Mouse (Mus musculus): Measurements from ENCODE around the gene Ankrd40. TPM values are rescaled to one million over a fixed set of nuclear protein-coding genes. Genes with fewer than 3 reads are reported as not detected.

Gene Ankrd40
- polyA plus RNA-seq, 1 experiment, result 81.2 TPM

DNA sequence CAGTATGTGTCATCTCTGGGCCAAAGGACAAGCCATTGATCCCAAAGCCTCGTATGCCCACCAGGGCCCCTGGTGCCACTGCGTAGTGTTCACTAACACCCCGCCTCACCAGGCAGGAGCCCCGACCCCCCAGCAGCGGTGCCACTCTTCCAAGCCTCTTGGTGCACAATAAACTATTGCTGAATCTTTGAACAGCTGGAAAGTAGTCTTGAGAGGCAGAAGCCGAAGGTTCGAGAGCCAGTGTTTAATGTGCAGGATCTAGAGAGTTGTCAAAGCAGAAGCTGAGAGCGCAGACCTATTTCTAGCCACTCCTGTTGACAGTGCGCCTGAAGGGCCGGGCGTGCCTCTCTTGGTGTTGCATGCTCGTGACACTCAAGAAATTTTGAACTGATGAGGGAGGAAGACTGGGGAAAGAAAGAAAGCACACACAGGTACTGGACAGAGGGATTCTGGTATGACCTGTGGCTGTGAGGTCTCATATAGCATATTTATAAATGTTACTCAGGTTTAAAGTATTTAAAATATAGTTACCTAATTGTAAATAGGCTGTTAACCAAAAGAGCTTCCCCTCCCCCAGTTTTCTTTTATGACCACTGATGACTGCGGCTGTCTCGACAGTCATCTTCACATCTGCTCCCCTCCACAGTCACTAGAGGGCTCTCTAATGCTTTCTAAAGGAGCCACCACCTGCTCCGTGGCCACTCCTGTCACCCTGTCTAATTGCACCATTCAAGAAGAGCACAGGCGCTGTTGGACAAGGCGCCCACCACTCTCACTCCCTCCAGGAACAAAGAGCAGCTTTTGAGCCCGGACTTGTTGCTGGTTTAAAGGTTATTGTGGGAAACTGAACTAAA lies 12.2 kb downstream of the Ankrd40 start:
- no peak for TF ChIP-seq GATA1 (IDR thresholded peaks at IDR 0.05; ENCODE audit: low read length)

GRCm38 (mm10) chr11:94340948-94341933 lies 13.4 kb downstream of the Ankrd40 start:
- TF ChIP-seq GATA1 (IDR thresholded peaks at IDR 0.05; ENCODE audit: low read length), result no peak

- TF ChIP-seq GATA1 (IDR thresholded peaks at IDR 0.05; ENCODE audit: low read length), result no peak
Observed at GRCm38 (mm10) chr11:94342114-94342905, 14.5 kb downstream of the Ankrd40 start.

DNA sequence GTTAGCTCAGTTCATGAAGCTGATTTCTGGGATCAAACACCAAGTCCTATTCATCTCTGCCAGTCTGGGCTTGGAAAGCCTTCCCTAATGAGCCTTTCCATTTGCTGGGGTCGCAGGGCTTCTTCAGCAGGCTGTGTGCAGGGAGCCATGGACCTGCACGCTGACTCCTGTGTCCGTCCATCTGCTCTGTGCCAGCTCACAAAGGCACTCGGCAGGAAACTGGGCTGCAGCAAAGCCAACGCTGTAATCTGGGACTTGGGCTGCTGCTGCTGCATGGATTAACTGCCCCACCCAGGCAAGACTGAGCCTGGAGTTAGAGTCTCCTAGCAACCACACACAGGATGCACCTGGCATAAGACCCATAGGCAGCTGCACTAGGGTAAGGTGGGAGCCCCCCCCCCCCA lies 16.2 kb downstream of the Ankrd40 start:
- TF ChIP-seq GATA1 (IDR thresholded peaks at IDR 0.05; ENCODE audit: low read length), result no peak

DNA sequence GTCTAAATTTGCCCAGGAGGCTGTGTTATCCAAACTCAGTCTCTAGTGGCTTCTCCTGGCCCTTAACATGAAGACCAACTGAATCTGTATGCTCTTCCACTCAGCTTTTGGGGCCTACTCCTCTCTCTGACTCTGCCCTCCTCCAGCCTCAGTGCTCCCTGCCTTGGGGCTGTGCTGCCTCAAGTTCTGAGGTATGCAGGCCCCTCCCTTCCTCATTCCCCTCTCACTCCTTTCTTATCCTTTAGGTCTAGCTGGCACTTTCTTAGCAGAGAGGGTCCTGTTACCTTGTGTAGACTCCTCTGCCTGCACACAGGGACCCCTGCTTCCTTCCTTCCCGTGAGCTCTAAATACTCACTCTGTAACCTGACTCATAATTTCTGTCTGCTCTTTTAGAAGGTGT lies 16.7 kb downstream of the Ankrd40 start:
- no peak for TF ChIP-seq GATA1 (IDR thresholded peaks at IDR 0.05; ENCODE audit: low read length)

GRCm38 (mm10) chr11:94345926-94346325 lies 18.1 kb downstream of the Ankrd40 start:
- TF ChIP-seq GATA1 (IDR thresholded peaks at IDR 0.05; ENCODE audit: low read length), result no peak

DNA sequence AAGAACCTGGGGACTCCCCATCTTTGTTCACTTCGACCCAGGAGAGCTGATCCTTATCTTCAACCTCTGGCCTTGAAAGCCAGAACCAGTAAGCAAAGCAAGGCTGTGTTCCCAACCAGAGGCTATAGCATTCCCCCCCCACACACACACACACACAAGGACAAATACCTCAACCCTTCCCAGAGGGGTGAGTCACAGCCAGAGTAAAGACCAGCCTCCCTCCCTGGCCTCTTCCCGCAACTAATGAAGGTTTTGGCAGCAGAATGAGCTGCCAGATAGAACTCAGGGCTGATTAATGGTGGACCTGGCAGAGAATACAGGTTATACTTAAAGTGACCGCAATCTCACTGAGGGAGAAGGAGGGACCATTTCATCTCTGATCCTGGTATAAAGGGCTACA lies 18.8 kb downstream of the Ankrd40 start:
- TF ChIP-seq GATA1 (IDR thresholded peaks at IDR 0.05; ENCODE audit: low read length), result no peak

DNA sequence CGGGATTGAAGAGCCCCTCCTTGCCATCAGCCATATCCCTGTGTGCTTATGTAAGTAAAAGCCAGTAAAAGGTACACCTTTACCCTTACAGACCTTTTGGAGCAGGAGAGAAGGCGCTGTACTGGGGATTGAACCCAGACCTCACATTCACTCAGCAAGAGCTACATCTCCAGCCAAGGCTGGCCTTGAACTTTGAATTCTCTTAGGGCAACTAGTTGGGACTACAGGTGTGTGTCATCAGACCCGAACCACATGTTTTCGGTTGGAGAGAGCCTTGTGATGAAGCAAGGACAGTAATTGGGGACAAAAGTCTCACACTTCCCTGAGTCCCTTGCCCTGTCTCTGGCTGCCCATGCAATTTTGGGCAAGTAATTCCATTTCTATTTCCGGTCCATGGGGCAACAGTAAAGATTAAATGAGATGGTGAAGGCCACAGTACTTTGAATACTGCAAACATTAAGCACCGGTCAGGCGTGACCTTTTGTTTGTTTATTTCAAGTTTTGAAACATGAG lies 19.3 kb downstream of the Ankrd40 start:
- TF ChIP-seq GATA1 (IDR thresholded peaks at IDR 0.05; ENCODE audit: low read length), result no peak

DNA sequence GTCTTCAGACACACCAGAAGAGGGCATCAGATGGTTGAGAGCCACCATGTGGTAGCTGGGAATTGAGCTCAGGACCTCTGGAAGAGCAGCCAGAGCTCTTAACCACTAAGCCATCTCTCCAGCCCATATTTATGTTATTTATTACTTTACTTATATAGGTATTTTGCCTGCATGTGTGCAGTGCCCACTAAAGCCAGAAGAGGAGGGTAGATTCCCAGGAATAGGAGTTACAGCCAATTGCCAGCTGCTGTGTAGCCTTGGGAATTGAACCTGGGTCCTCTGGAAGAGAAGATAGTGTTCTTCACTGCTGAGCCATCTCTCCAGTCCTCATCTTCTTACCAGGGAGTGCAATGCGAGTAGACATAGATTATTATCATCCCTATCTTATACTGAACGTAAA lies 22.0 kb downstream of the Ankrd40 start:
- TF ChIP-seq GATA1 (IDR thresholded peaks at IDR 0.05; ENCODE audit: low read length), result no peak

GRCm38 (mm10) chr11:94350337-94350736 lies 22.5 kb downstream of the Ankrd40 start:
- no peak for TF ChIP-seq GATA1 (IDR thresholded peaks at IDR 0.05; ENCODE audit: low read length)

- TF ChIP-seq GATA1 (IDR thresholded peaks at IDR 0.05; ENCODE audit: low read length), result no peak
Observed at GRCm38 (mm10) chr11:94351094-94351493, 23.3 kb downstream of the Ankrd40 start.

DNA sequence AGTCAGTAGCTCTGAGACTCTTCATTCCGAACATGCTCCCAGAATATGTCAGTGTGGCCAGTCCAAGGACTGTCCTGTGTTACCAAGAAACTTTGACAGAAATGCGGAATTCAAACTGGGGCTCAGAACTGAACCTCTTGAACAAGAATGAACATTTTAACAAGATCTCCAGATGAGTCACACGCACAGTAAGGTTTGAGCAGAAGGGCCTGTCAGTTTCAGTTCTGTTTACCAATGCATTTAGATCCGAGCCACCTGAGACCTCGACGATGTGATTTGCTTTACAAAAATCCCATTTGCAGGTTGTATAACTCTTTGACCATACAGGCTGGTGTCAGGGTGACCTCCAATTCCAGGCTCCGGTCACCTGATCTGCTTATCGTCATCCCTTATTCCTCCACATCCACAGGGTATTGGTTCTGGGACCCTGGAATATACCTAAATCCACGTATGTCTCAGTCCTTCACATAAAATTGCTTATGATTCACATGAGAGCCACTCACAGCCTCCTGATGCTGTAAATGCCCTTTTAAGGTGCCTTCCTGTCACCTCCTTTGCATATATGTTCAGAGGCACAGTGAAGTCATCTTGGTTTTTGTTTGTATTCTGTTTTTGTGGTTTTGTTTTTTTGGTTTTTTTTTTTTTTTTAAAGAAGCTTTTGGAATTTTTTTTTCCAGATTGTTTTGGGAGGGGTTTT lies 27.9 kb downstream of the Ankrd40 start:
- no peak for TF ChIP-seq GATA1 (IDR thresholded peaks at IDR 0.05; ENCODE audit: low read length)

- TF ChIP-seq GATA1 (IDR thresholded peaks at IDR 0.05; ENCODE audit: low read length), result no peak
Observed at GRCm38 (mm10) chr11:94359168-94359567, 31.4 kb downstream of the Ankrd40 start.

GRCm38 (mm10) chr11:94361166-94361870 lies 33.5 kb downstream of the Ankrd40 start:
- TF ChIP-seq GATA1 (IDR thresholded peaks at IDR 0.05; ENCODE audit: low read length), result no peak
